Mouse (Mus musculus) liver, postnatal 0 days (tissue): ENCODE measurements around the gene Tubgcp5. TPM values are rescaled to one million over a fixed set of nuclear protein-coding genes. Genes with fewer than 3 reads are reported as not detected.
"Not testable (repeated sequence)": the region's sequence is repeated elsewhere in the genome, so short reads cannot be mapped to it uniquely, and the experiment has no call there.

ENCODE experiments used
- ATAC-seq: fragments of 200-750 bp; cut with Nextera tagmentation; 2 replicates; pipeline ENCODE4 v1.8.0; 2017; ENCODE audit warnings: mild to moderate bottlenecking, moderate library complexity
- DNase-seq: peaks from one replicate; pipeline ENCODE4 v3.0.0-alpha.2; 2016
- H3K27ac ChIP-seq: fragments of 300-500 bp; sonication (generic); 2 replicates; pipeline ENCODE4 v1.5.1; 2014; ENCODE audit warnings: antibody characterized with exemption, moderate library complexity, mild to moderate bottlenecking, low read depth
- H3K27me3 ChIP-seq: fragments of 300-500 bp; sonication (generic); 2 replicates; pipeline ENCODE4 v1.6.1; 2014; ENCODE audit warnings: low read length, control low read depth, mixed read lengths; ENCODE audit not compliant: insufficient read depth
- H3K36me3 ChIP-seq: fragments of 300-500 bp; sonication (generic); replicated peaks from 2 replicates; pipeline ENCODE4 v1.6.1; 2014; ENCODE audit warnings: mild to moderate bottlenecking, control low read depth, low read length, moderate library complexity, mixed read lengths; ENCODE audit not compliant: insufficient read depth
- H3K4me1 ChIP-seq: fragments of 300-500 bp; sonication (generic); 2 replicates; pipeline ENCODE4 v1.6.1; 2014; ENCODE audit warnings: antibody characterized with exemption, mild to moderate bottlenecking, control low read depth; ENCODE audit not compliant: insufficient read depth
- H3K4me2 ChIP-seq: fragments of 300-500 bp; sonication (generic); 2 replicates; pipeline ENCODE4 v1.6.1; 2014; ENCODE audit warnings: low read depth, mild to moderate bottlenecking, low read length, moderate library complexity, mixed read lengths
- H3K4me3 ChIP-seq: fragments of 300-500 bp; sonication (generic); 2 replicates; pipeline ENCODE4 v1.5.1; 2014; ENCODE audit warnings: low read depth, low read length
- H3K9ac ChIP-seq: fragments of 300-500 bp; sonication (generic); replicated peaks from 2 replicates; pipeline ENCODE4 v1.6.1; 2014; ENCODE audit warnings: mild to moderate bottlenecking, moderate library complexity
- H3K9me3 ChIP-seq: fragments of 300-500 bp; sonication (generic); 2 replicates; pipeline ENCODE4 v1.6.1; 2016; ENCODE audit warnings: mild to moderate bottlenecking, control low read depth, low read length, mixed read lengths
- CTCF ChIP-seq: sonication (generic); IDR thresholded peaks from 2 replicates; pipeline ENCODE4 v1.5.1; 2016; ENCODE audit warnings: antibody characterized with exemption, low read depth
- EP300 ChIP-seq: IDR thresholded peaks from 2 replicates; pipeline ENCODE4 v1.6.1; 2016; ENCODE audit warnings: antibody characterized with exemption, low read depth, mild to moderate bottlenecking
- WGBS: fragments of 180-500 bp; shearing (Covaris S2); extraction: QIAGEN DNeasy Blood & Tissue Kit; methylation state at CpG from one replicate; pipeline ENCODE4 v1.1.7; 2014; ENCODE audit not compliant: insufficient replicate concordance; 5-methylcytosine and 5-hydroxymethylcytosine counted together
- polyA plus RNA-seq: library from polyadenylated mRNA; unstranded; fragments of >200 nt; fragmentation: Nextera tagmentation; extraction: Ambion mirVana; gene quantifications from 2 replicates; pipeline ENCODE4 v1.2.1, GENCODE M21; 2015

The Tubgcp5 gene
- polyA plus RNA-seq, 1 experiment from 2014 or later = 5.5 TPM

- no peak for DNase-seq
- no peak for ATAC-seq
- TF ChIP-seq EP300 = no peak
- TF ChIP-seq CTCF = no peak
- no peaks in the 10 kb centered on the region for H3K4me1 ChIP-seq
- H3K4me3 ChIP-seq = no peak overlapping the region
- 49% methylated on average over 3 of the region's 3 CpGs for WGBS
- H3K36me3 ChIP-seq = no peaks in the 10 kb centered on the region
- no peak overlapping the region for H3K27ac ChIP-seq
- H3K9ac ChIP-seq = no peak overlapping the region
- H3K4me2 ChIP-seq = no peak overlapping the region
- H3K27me3 ChIP-seq = no peaks in the 10 kb centered on the region
- H3K9me3 ChIP-seq = no peaks in the 10 kb centered on the region
Observed at GRCm38 (mm10) chr7:55782493-55782892, 11.5 kb upstream of the Tubgcp5 start.

GRCm38 (mm10) chr7:55784580-55784979 is 9.4 kb upstream of the Tubgcp5 start:
- Histone ChIP-seq H3K4me1 (no peaks in the 10 kb centered on the region), H3K4me2 (no peak overlapping the region; the same call in 1 of the 2 replicates), H3K9ac (no peak overlapping the region), H3K27me3 (no peaks in the 10 kb centered on the region), H3K36me3 (no peaks in the 10 kb centered on the region), H3K27ac (no peak overlapping the region), H3K4me3 (no peak overlapping the region), H3K9me3 (no peaks in the 10 kb centered on the region)
- TF ChIP-seq CTCF = no peak
- TF ChIP-seq EP300 = no peak
- ATAC-seq (peak; percentile 67), DNase-seq (peak; percentile 35)
- 33% methylated on average over 3 of the region's 3 CpGs for WGBS

- not testable (repeated sequence) for H3K27ac ChIP-seq, H3K27me3 ChIP-seq, DNase-seq, H3K36me3 ChIP-seq, H3K4me2 ChIP-seq, H3K4me3 ChIP-seq, ATAC-seq, H3K9me3 ChIP-seq, H3K4me1 ChIP-seq, H3K9ac ChIP-seq
- 42% methylated on average over 5 of the region's 5 CpGs for WGBS
Observed at GRCm38 (mm10) chr7:55790586-55790985, 3.4 kb upstream of the Tubgcp5 start.

DNA sequence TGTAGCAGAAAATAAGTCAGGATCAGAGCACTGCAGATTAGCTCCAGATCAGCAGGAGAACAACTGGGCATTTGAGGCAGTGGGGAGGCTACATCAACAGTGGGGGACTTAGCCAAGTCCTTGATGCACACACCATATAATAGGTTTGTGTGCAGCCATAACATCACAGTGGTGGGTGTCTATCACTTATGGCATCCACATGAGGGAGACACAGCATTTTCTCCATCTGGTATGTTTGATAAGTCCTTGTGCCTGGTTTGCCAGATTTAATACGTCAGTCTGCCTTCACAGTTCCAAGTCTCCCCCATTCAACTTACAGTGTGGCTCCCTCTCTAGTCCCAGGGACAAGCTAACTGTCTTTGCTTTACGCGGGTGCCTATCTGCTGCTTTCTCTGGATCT is 1.7 kb upstream of the Tubgcp5 start:
- WGBS = 65% methylated on average over 3 of the region's 3 CpGs

GRCm38 (mm10) chr7:55793236-55793951 is 560 bp upstream of the Tubgcp5 start:
- Histone ChIP-seq H3K27ac (no peak overlapping the region), H3K9ac (peak overlapping the region; percentile 72), H3K36me3 (peaks cover 24% of the 10 kb centered on the region), H3K4me1 (peaks cover 9% of the 10 kb centered on the region), H3K27me3 (no peaks in the 10 kb centered on the region), H3K9me3 (no peaks in the 10 kb centered on the region), H3K4me2 (peak overlapping the region; percentile 76), H3K4me3 (peak overlapping the region; percentile 63)
- ATAC-seq = no peak
- WGBS = 39% methylated on average over 13 of the region's 13 CpGs
- DNase-seq = no peak
- no peak for TF ChIP-seq CTCF
- no peak for TF ChIP-seq EP300

More for the DNA sequence above, 1.7 kb upstream of the Tubgcp5 start:
- Histone ChIP-seq H3K4me1 (peaks cover 9% of the 10 kb centered on the region), H3K9ac (no peak overlapping the region), H3K36me3 (peaks cover 14% of the 10 kb centered on the region), H3K27ac (no peak overlapping the region), H3K4me2 (no peak overlapping the region), H3K4me3 (no peak overlapping the region), H3K27me3 (no peaks in the 10 kb centered on the region), H3K9me3 (no peaks in the 10 kb centered on the region)
- ATAC-seq (no peak), DNase-seq (no peak)
- no peak for TF ChIP-seq EP300
- no peak for TF ChIP-seq CTCF

DNA sequence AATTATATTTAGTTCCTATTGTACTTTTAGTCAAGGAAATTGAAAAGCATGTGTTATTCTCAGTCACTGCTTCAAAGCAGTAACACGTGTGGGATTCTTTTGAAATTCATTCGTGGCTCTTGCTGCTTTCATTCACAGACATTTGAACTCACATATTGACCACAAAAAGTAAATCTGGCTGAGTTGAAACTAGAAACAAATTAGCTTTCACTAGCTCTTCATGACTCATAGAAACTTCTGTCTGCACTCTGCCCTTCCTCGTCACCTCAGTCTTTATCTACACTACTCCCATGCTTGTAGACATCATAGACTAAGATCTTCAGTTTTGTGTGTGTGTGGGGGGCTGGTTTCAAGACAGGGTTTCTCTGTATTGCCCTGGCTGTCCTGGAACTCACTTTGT is 6.0 kb downstream of the Tubgcp5 start:
- TF ChIP-seq EP300 = no peak
- no peak for TF ChIP-seq CTCF
- ATAC-seq = no peak
- H3K36me3 ChIP-seq = peaks cover 72% of the 10 kb centered on the region
- H3K27ac ChIP-seq = no peak overlapping the region
- no peak for DNase-seq
- no peak overlapping the region for H3K4me3 ChIP-seq
- H3K27me3 ChIP-seq = no peaks in the 10 kb centered on the region
- 78% methylated on average over 3 of the region's 3 CpGs for WGBS
- H3K9me3 ChIP-seq = no peaks in the 10 kb centered on the region
- H3K4me2 ChIP-seq = no peak overlapping the region
- no peak overlapping the region for H3K9ac ChIP-seq
- H3K4me1 ChIP-seq = peaks cover 2% of the 10 kb centered on the region; the same call in 1 of the 2 replicates
